Mouse (Mus musculus) monocyte, adult 2 months (primary cell): ENCODE measurements around the gene Cuzd1.

Experiments
- DNase-seq, 2 experiments: peaks; one replicate each; pipeline ENCODE4 v3.0.0; 2022; ENCODE audit warnings: low spot score in 2 of 2, low read depth in 1 of 2

Cuzd1 gene

GRCm38 (mm10) chr7:131260946-131261345 lies 61.1 kb downstream of the Cuzd1 start:
- no peak for DNase-seq
